Mouse (Mus musculus) midbrain, embryonic 14.5 days (tissue): ENCODE results near the gene S100a10. TPM values are rescaled to one million over a fixed set of nuclear protein-coding genes. Genes with fewer than 3 reads are reported as not detected.
"Not testable (repeated sequence)": the region's sequence is repeated elsewhere in the genome, so short reads cannot be mapped to it uniquely, and the experiment has no call there.

Experiments
- ATAC-seq: fragments of 200-750 bp; cut with Nextera tagmentation; 2 replicates; pipeline ENCODE4 v1.8.0; 2017; ENCODE audit warnings: moderate number of reproducible peaks, moderate library complexity; ENCODE audit not compliant: low FRiP score, low TSS enrichment
- DNase-seq: peaks from one replicate; pipeline ENCODE4 v3.0.0-alpha.2; 2015
- H3K27ac ChIP-seq: fragments of 300-500 bp; sonication (generic); replicated peaks from 2 replicates; pipeline ENCODE4 v1.5.1; 2014; ENCODE audit warnings: mild to moderate bottlenecking, low read depth, low read length, moderate library complexity
- H3K27me3 ChIP-seq: fragments of 300-500 bp; sonication (generic); 2 replicates; pipeline ENCODE4 v1.6.1; 2014; ENCODE audit warnings: low read length, control low read depth, mixed read lengths; ENCODE audit not compliant: control insufficient read depth, insufficient read depth
- H3K36me3 ChIP-seq: fragments of 300-500 bp; sonication (generic); 2 replicates; pipeline ENCODE4 v1.6.1; 2014; ENCODE audit warnings: low read length, control low read depth; ENCODE audit not compliant: control insufficient read depth, insufficient read depth
- H3K4me1 ChIP-seq: fragments of 300-500 bp; sonication (generic); 2 replicates; pipeline ENCODE4 v1.6.1; 2014; ENCODE audit warnings: mild to moderate bottlenecking, antibody characterized with exemption, low read length, control low read depth; ENCODE audit not compliant: control insufficient read depth, insufficient read depth
- H3K4me2 ChIP-seq: fragments of 300-500 bp; sonication (generic); 2 replicates; pipeline ENCODE4 v1.6.1; 2014; ENCODE audit warnings: mild to moderate bottlenecking, low read length, moderate library complexity
- H3K4me3 ChIP-seq: fragments of 300-500 bp; sonication (generic); replicated peaks from 2 replicates; pipeline ENCODE4 v1.5.1; 2014; ENCODE audit warnings: low read depth, low read length
- H3K9ac ChIP-seq: fragments of 300-500 bp; sonication (generic); replicated peaks from 2 replicates; pipeline ENCODE4 v1.6.1; 2014; ENCODE audit warnings: mild to moderate bottlenecking, low read length, moderate library complexity
- H3K9me3 ChIP-seq: fragments of 300-500 bp; sonication (generic); 2 replicates; pipeline ENCODE4 v1.6.1; 2016; ENCODE audit warnings: low read length, control low read depth, mixed read lengths; ENCODE audit not compliant: control insufficient read depth
- WGBS: fragments of 180-500 bp; shearing (Covaris S2); extraction: QIAGEN DNeasy Blood & Tissue Kit; methylation state at CpG from one replicate; pipeline ENCODE4 v1.1.7; 2014; 5-methylcytosine and 5-hydroxymethylcytosine counted together
- polyA plus RNA-seq: library from polyadenylated mRNA; unstranded; fragments of >200 nt; fragmentation: Nextera tagmentation; extraction: Ambion mirVana; gene quantifications from 2 replicates; pipeline ENCODE4 v1.2.1, GENCODE M21; 2014

Gene S100a10
- polyA plus RNA-seq, 1 experiment from 2014 or later, result 86.5 TPM

GRCm38 (mm10) chr3:93597221-93597913 lies 42.5 kb downstream of the S100a10 start:
- H3K27ac ChIP-seq, result no peak overlapping the region
- ATAC-seq, result peak; percentile 4; the same call in 1 of the 2 replicates
- 54% methylated on average over 5 of the region's 5 CpGs for WGBS
- H3K9me3 ChIP-seq, result no peaks in the 10 kb centered on the region
- H3K4me3 ChIP-seq, result no peak overlapping the region
- H3K4me1 ChIP-seq, result no peaks in the 10 kb centered on the region
- no peaks in the 10 kb centered on the region for H3K36me3 ChIP-seq
- DNase-seq, result peak; percentile 12
- H3K4me2 ChIP-seq, result no peak overlapping the region
- H3K27me3 ChIP-seq, result no peaks in the 10 kb centered on the region
- H3K9ac ChIP-seq, result no peak overlapping the region

- ATAC-seq (no peak), DNase-seq (no peak)
- WGBS, result 94% methylated on average over 7 of the region's 7 CpGs
- Histone ChIP-seq H3K9ac (no peak overlapping the region), H3K36me3 (no peaks in the 10 kb centered on the region), H3K27me3 (no peaks in the 10 kb centered on the region), H3K4me1 (no peaks in the 10 kb centered on the region), H3K27ac (no peak overlapping the region), H3K9me3 (no peaks in the 10 kb centered on the region), H3K4me2 (no peak overlapping the region), H3K4me3 (no peak overlapping the region)
Measured at GRCm38 (mm10) chr3:93597970-93598369, 43.1 kb downstream of the S100a10 start.

- Histone ChIP-seq H3K4me2 (no peak overlapping the region), H3K9ac (no peak overlapping the region), H3K9me3 (no peaks in the 10 kb centered on the region), H3K36me3 (no peaks in the 10 kb centered on the region), H3K27ac (no peak overlapping the region), H3K4me3 (no peak overlapping the region), H3K4me1 (no peaks in the 10 kb centered on the region), H3K27me3 (no peaks in the 10 kb centered on the region)
- DNase-seq (no peak), ATAC-seq (no peak)
- 83% methylated on average over 2 of the region's 2 CpGs for WGBS
Measured at GRCm38 (mm10) chr3:93600206-93600605, 45.3 kb downstream of the S100a10 start.

- Histone ChIP-seq H3K27ac (no peak overlapping the region), H3K4me3 (no peak overlapping the region), H3K9ac (no peak overlapping the region), H3K36me3 (no peaks in the 10 kb centered on the region), H3K4me1 (no peaks in the 10 kb centered on the region), H3K27me3 (no peaks in the 10 kb centered on the region), H3K9me3 (no peaks in the 10 kb centered on the region), H3K4me2 (no peak overlapping the region)
- DNase-seq (no peak), ATAC-seq (no peak)
- WGBS, result 81% methylated on average over 1 of the region's 1 CpGs
Measured at GRCm38 (mm10) chr3:93601903-93602302, 47.0 kb downstream of the S100a10 start.

GRCm38 (mm10) chr3:93608970-93609369 lies 54.1 kb downstream of the S100a10 start:
- peak; percentile 46 for DNase-seq

More at GRCm38 (mm10) chr3:93608970-93609369, 54.1 kb downstream of the S100a10 start:
- H3K27ac ChIP-seq, H3K27me3 ChIP-seq, H3K4me3 ChIP-seq, H3K36me3 ChIP-seq, H3K4me1 ChIP-seq, H3K9ac ChIP-seq, H3K9me3 ChIP-seq, ATAC-seq, H3K4me2 ChIP-seq: not testable (repeated sequence)

Other genes starting within 250 kb of the S100a10 start
- not detected in 2 replicates for gene Hrnr, start 235.3 kb upstream of the S100a10 start, polyA plus RNA-seq
- not detected in 2 replicates for gene Rptn, start 161.4 kb upstream of the S100a10 start, polyA plus RNA-seq
- 0.69 and 1.2 TPM in 2 replicates for gene Tchh, start 112.8 kb upstream of the S100a10 start, polyA plus RNA-seq
- not detected in 2 replicates for gene Tchhl1, start 86.3 kb upstream of the S100a10 start, polyA plus RNA-seq
- gene S100a11, start 34.6 kb upstream of the S100a10 start, polyA plus RNA-seq, result 94.0 and 157 TPM in 2 replicates
- not detected in 2 replicates for gene Tdpoz2, start 97.6 kb downstream of the S100a10 start, polyA plus RNA-seq
- gene Tdpoz1, start 121.2 kb downstream of the S100a10 start, polyA plus RNA-seq, result not detected in 2 replicates
- not detected in 2 replicates for gene Gm37596, start 138.0 kb downstream of the S100a10 start, polyA plus RNA-seq
- gene Gm5773, start 217.9 kb downstream of the S100a10 start, polyA plus RNA-seq, result not detected in 2 replicates
- gene Tdpoz4, start 241.3 kb downstream of the S100a10 start, polyA plus RNA-seq, result not detected in 2 replicates